Comparison of ENCODE assay signal across 20 mouse cellular contexts in genomic region chr4:63061411-63061810, GRCm38 (mm10).
A peak's percentile ranks its signal among the peaks of the same experiment; 100 is the strongest.
DNase-seq lines count a peak whose midpoint lies in the region; ATAC-seq lines count a peak whose summit lies in the region.
"Had no signal": no experiment of that assay in that cellular context is flagged by ENCODE, and none has a peak within 500 bp of the region (broad histone marks: within the 10 kb centered on the region; RNA-seq: fewer than 3 reads in every experiment).

No protein-coding gene starts in this region.

- H3K9ac ChIP-seq in kidney, embryonic 15.5 days = no peak overlapping the region
- no peak overlapping the region for H3K9ac ChIP-seq in kidney, embryonic 14.5 days (ENCODE audit: low read depth, low read length)
- H3K9ac ChIP-seq: forebrain, embryonic 15.5 days; limb, embryonic 13.5 days; liver, embryonic 13.5 days; lung, embryonic 14.5 days had no signal

- H3K4me1 ChIP-seq in heart, embryonic 10.5 days = peaks cover 7% of the 10 kb centered on the region
- H3K4me1 ChIP-seq in kidney, embryonic 15.5 days = peaks cover 66% of the 10 kb centered on the region
- H3K4me1 ChIP-seq in kidney, embryonic 14.5 days (ENCODE audit: control insufficient read depth, insufficient read depth, low read length) = peaks cover 32% of the 10 kb centered on the region
- H3K4me1 ChIP-seq: liver, embryonic 13.5 days had no signal

- ATAC-seq in kidney, embryonic 15.5 days (replicated peaks; ENCODE audit: low FRiP score) = no peak
- no peak for ATAC-seq in kidney, embryonic 14.5 days (ENCODE audit: low FRiP score, low TSS enrichment)
- ATAC-seq: activated CD4-positive, CD25-positive, alpha-beta regulatory T cell, adult 4 months; forebrain, embryonic 15.5 days had no signal

- H3K36me3 ChIP-seq in heart, embryonic 10.5 days = no peaks in the 10 kb centered on the region
- H3K36me3 ChIP-seq in kidney, embryonic 15.5 days = peaks cover 15% of the 10 kb centered on the region
- no peaks in the 10 kb centered on the region for H3K36me3 ChIP-seq in kidney, embryonic 14.5 days (ENCODE audit: control insufficient read depth, insufficient read depth, low read length)
- H3K36me3 ChIP-seq: forebrain, embryonic 15.5 days; G1E; liver, embryonic 13.5 days had no signal

- H3K27me3 ChIP-seq in heart, embryonic 10.5 days (ENCODE audit: insufficient read depth, poor library complexity, severe bottlenecking) = no peaks in the 10 kb centered on the region
- H3K27me3 ChIP-seq in kidney, embryonic 15.5 days = no peaks in the 10 kb centered on the region
- H3K27me3 ChIP-seq in kidney, embryonic 14.5 days (ENCODE audit: control insufficient read depth, insufficient read depth, low read length) = no peaks in the 10 kb centered on the region
- H3K27me3 ChIP-seq: forebrain, embryonic 15.5 days; limb, embryonic 13.5 days; liver, embryonic 13.5 days had no signal

- 93% methylated on average over 6 of the region's 6 CpGs for WGBS in heart, embryonic 10.5 days
- WGBS in kidney, embryonic 15.5 days = 95% methylated on average over 6 of the region's 6 CpGs
- WGBS in kidney, embryonic 14.5 days = 95% methylated on average over 6 of the region's 6 CpGs

- no peak overlapping the region for H3K27ac ChIP-seq in heart, embryonic 10.5 days
- H3K27ac ChIP-seq in kidney, embryonic 15.5 days = 0 out of 2 replicates have a peak overlapping the region, but pooled peaks have one; percentile 25
- no peak overlapping the region for H3K27ac ChIP-seq in kidney, embryonic 14.5 days (ENCODE audit: low read depth, low read length)
- H3K27ac ChIP-seq: forebrain, embryonic 15.5 days; layer of hippocampus, adult 2 months; liver, embryonic 13.5 days had no signal

- no peak overlapping the region for H3K4me3 ChIP-seq in heart, embryonic 10.5 days
- H3K4me3 ChIP-seq in kidney, embryonic 15.5 days (replicated peaks) = no peak overlapping the region
- H3K4me3 ChIP-seq in kidney, embryonic 14.5 days (ENCODE audit: low read length) = no peak overlapping the region
- H3K4me3 ChIP-seq: forebrain, embryonic 15.5 days; layer of hippocampus, adult 2 months; limb, embryonic 13.5 days; liver, embryonic 13.5 days had no signal

- DNase-seq in heart, adult 11 months = peak; percentile 72
- DNase-seq in heart, embryonic 10.5 days (ENCODE audit: low spot score) = no peak
- peak; percentile 7 for DNase-seq in thymus, postnatal 4 days
- no peak for DNase-seq in thymus, postnatal 0 days (ENCODE audit: low spot score)
- DNase-seq in lung, postnatal 14 days = no peak
- DNase-seq: adrenal gland, postnatal 14 days; cerebellum, adult 9-11 months; gastrocnemius, postnatal 36 days; kidney, adult 8-10 months; layer of hippocampus, postnatal 36 days; liver, embryonic 13.5 days; lung, embryonic 14.5 days; lung, postnatal 4 days had no signal

- no peak overlapping the region for H3K4me2 ChIP-seq in kidney, embryonic 15.5 days
- no peak overlapping the region for H3K4me2 ChIP-seq in kidney, embryonic 14.5 days (replicated peaks; ENCODE audit: low read depth, low read length)
- H3K4me2 ChIP-seq: forebrain, embryonic 15.5 days; liver, embryonic 13.5 days; lung, embryonic 14.5 days had no signal

- no peaks in the 10 kb centered on the region for H3K9me3 ChIP-seq in heart, embryonic 10.5 days
- H3K9me3 ChIP-seq in kidney, embryonic 15.5 days (replicated peaks) = no peaks in the 10 kb centered on the region
- no peaks in the 10 kb centered on the region for H3K9me3 ChIP-seq in kidney, embryonic 14.5 days (ENCODE audit: control insufficient read depth, low read length)
- H3K9me3 ChIP-seq: forebrain, embryonic 15.5 days; limb, embryonic 13.5 days; liver, embryonic 13.5 days had no signal

Comparison
In these comparisons a context has a peak if more than half of its experiments do, and no peak if none do; other contexts are left out.
1. DNase-seq: peak in heart, adult 11 months (single experiment) and thymus, postnatal 4 days (single experiment); none in heart, embryonic 10.5 days (single experiment), thymus, postnatal 0 days (single experiment) and lung, postnatal 14 days (single experiment).